Mouse (Mus musculus): Measurements from ENCODE around the gene Mrps25. TPM values are rescaled to one million over a fixed set of nuclear protein-coding genes. Genes with fewer than 3 reads are reported as not detected.

Gene Mrps25
- polyA plus RNA-seq, 1 experiment: 5.9 TPM

DNA sequence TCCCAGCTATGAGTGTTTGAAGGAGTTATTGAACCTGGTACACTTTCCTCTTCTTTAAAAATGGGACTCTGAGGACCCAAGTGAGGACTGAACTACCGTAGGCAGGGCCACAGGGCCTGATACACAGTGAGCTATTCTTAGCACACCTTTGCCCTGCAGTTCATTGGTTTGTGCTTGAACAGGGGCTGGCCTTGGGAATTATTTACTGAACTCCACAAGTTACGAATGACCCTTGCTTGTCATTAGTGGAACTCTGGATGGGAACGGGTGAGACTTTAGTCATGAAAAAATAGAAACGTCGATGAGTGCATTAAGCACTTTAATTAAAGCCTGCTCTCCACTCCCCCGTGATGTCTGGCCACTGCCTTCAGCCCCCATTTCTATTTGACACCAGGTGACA lies 37.8 kb upstream of the Mrps25 start:
- Histone ChIP-seq H3K27ac (ENCODE audit: insufficient read depth, low read length) (no peak overlapping the region), H3K27me3 (ENCODE audit: control insufficient read depth, insufficient read depth, low read length) (no peaks in the 10 kb centered on the region), H3K4me3 (ENCODE audit: extremely low read depth, insufficient read depth, insufficient read length) (no peak overlapping the region), H3K4me1 (ENCODE audit: control insufficient read depth, insufficient read depth, insufficient read length) (no peaks in the 10 kb centered on the region), H3K36me3 (ENCODE audit: control insufficient read depth, insufficient read depth, low read length) (no peaks in the 10 kb centered on the region)
- 84% methylated on average over 6 of the region's 6 CpGs for WGBS
- DNase-seq (ENCODE audit: low read depth in 1 of 2, low spot score in 2 of 2): no peak
- TF ChIP-seq POLR2A (IDR thresholded peaks at IDR 0.05; ENCODE audit: low read depth, low read length) (no peak), CTCF (IDR thresholded peaks at IDR 0.05; ENCODE audit: extremely low read depth, insufficient read depth, insufficient read length, insufficient replicate concordance) (no peak)

DNA sequence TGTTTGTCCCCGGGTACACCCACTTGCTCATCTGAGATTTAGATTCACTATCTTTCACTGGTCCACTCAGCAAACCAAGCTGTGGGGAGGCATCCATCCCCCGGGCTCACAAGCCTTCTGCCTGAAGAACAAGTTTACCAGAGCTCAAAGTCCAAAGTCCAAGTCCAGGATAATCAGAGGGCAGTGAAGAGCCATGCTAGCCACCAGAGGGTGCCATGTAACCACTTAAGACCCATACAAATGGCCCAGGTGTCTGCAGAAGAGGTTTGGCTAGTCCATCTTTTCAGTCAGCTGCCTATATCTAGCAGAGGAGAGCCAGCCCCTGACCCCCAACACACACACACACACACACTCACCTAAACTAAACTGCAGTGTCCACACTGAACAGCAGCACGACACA lies 35.6 kb upstream of the Mrps25 start:
- TF ChIP-seq POLR2A (IDR thresholded peaks at IDR 0.05; ENCODE audit: low read depth, low read length): no peak
- peak; percentile 19; the same call in 1 of the 2 replicates for TF ChIP-seq CTCF (IDR thresholded peaks at IDR 0.05; ENCODE audit: extremely low read depth, insufficient read depth, insufficient read length, insufficient replicate concordance)
- WGBS: 47% methylated on average over 3 of the region's 3 CpGs
- Histone ChIP-seq H3K27me3 (ENCODE audit: control insufficient read depth, insufficient read depth, low read length) (no peaks in the 10 kb centered on the region), H3K4me3 (ENCODE audit: extremely low read depth, insufficient read depth, insufficient read length) (no peak overlapping the region), H3K36me3 (ENCODE audit: control insufficient read depth, insufficient read depth, low read length) (no peaks in the 10 kb centered on the region), H3K4me1 (ENCODE audit: control insufficient read depth, insufficient read depth, insufficient read length) (no peaks in the 10 kb centered on the region), H3K27ac (ENCODE audit: insufficient read depth, low read length) (no peak overlapping the region)
- peak; percentile 13 to 17 for DNase-seq (ENCODE audit: low read depth in 1 of 2, low spot score in 2 of 2)

DNA sequence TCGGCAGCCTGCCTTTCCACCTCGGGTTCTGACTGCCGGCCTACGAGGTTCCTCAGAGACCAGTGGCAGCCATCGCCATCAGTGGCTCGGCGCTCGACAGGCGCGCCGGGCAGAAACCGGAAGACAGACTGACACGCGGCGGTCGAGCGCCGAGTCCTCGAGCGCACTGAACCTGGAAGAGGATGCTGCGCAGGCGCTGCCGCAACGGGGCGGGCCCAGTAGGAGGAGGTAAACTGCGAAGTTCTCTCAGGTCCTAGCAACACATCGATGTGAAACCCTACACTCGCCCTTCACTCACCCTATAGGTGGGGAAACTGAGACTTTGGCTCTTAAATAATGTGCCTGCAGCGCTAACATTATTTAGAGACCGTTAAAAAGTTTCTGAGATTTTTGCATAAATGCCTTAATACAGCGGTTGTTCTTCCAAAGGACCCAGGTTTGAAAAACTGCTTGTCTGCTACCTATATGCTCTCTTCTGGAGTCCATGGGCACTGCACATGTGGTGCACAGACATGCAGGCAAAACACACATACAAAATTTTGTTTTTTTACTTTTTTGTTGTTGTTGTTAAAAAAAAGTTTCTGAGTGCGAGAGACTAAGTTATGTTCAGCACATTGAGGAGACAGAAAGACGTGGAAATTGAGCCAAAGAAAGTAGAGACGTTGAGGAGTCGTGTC lies 31.1 kb upstream of the Mrps25 start, which contains the start of gene Rbsn:
Rbsn (minus strand) TSS at position 153 of the 677 bp plus-strand sequence.
- peaks cover 6% of the 10 kb centered on the region; the same call in 1 of the 2 replicates for H3K4me1 ChIP-seq (ENCODE audit: control insufficient read depth, insufficient read depth, insufficient read length)
- peaks cover 3% of the 10 kb centered on the region; the same call in 1 of the 2 replicates for H3K36me3 ChIP-seq (ENCODE audit: control insufficient read depth, insufficient read depth, low read length)
- peak; percentile 36 for TF ChIP-seq POLR2A (IDR thresholded peaks at IDR 0.05; ENCODE audit: low read depth, low read length)
- TF ChIP-seq CTCF (IDR thresholded peaks at IDR 0.05; ENCODE audit: extremely low read depth, insufficient read depth, insufficient read length, insufficient replicate concordance): no peak
- H3K27ac ChIP-seq (ENCODE audit: insufficient read depth, low read length): peak within 1 kb of the TSS; percentile 69
- no peaks in the 10 kb centered on the region for H3K27me3 ChIP-seq (ENCODE audit: control insufficient read depth, insufficient read depth, low read length)
- H3K4me3 ChIP-seq (ENCODE audit: extremely low read depth, insufficient read depth, insufficient read length): peak within 1 kb of the TSS; percentile 100
- DNase-seq (ENCODE audit: low read depth in 1 of 2, low spot score in 2 of 2): peak; percentile 84 to 93
- 11% methylated on average over 35 of the region's 35 CpGs for WGBS

DNA sequence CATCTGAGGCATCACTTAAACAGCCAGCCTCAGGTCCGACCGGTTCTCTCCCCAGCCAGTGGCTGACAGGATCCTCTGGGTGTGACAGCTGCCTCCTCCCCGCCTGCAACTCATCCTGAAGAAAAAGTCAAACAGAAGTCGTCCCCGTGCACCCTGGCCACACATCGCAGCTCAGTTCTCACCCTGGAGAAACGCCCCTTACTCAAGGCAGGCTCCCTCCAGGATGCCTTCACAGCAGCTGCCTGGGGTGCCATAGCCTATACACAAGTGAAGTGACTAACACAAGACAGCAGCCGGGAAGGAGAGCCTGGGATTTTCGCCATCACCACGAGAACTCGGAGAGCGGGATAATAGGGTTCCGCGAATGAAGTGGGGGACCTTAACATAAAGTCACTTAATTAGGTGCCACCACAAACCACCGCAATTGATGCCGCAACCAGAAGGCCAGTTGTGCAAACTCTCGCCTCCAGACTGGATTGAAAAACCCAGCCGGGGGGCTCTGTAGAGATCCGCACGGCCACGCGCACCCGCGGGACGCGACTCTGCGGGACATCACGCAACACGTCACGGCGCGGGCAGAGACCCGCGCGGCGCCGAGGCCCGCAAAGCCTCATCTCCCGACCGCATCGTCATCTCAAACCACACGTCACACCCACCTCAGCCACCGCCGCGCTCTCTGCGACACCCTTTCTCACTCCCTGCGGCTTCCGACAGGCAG lies 30.4 kb upstream of the Mrps25 start:
- peak overlapping the region; percentile 69 for H3K27ac ChIP-seq (ENCODE audit: insufficient read depth, low read length)
- H3K4me1 ChIP-seq (ENCODE audit: control insufficient read depth, insufficient read depth, insufficient read length): peaks cover 6% of the 10 kb centered on the region; the same call in 1 of the 2 replicates
- DNase-seq (ENCODE audit: low read depth in 1 of 2, low spot score in 2 of 2): peak in 1 of 2 experiments; percentile 7
- TF ChIP-seq POLR2A (IDR thresholded peaks at IDR 0.05; ENCODE audit: low read depth, low read length): no peak
- TF ChIP-seq CTCF (IDR thresholded peaks at IDR 0.05; ENCODE audit: extremely low read depth, insufficient read depth, insufficient read length, insufficient replicate concordance): no peak
- peaks cover 5% of the 10 kb centered on the region; the same call in 1 of the 2 replicates for H3K36me3 ChIP-seq (ENCODE audit: control insufficient read depth, insufficient read depth, low read length)
- under 1% methylated on average over 48 of the region's 48 CpGs for WGBS
- H3K27me3 ChIP-seq (ENCODE audit: control insufficient read depth, insufficient read depth, low read length): no peaks in the 10 kb centered on the region
- H3K4me3 ChIP-seq (ENCODE audit: extremely low read depth, insufficient read depth, insufficient read length): peak overlapping the region; percentile 100

DNA sequence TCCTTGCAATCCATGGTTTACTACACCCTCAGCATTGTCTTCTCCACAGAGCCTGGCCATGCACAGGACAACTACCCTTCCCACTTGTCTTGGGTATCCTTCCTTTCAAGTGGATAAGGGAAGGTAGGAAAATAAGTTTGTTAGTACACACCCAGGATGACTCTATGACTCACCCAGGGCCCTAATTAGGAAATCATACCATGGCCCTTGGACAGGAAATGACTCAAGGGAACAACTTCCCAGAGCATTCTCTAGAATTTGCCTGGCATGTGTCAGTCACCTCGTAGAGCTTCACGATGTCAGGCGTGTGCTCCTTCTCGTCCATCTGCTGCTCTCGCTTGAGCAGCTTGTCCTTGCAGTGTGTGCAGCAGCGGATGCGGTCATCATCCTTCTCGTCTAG lies 15.6 kb upstream of the Mrps25 start:
- TF ChIP-seq CTCF (IDR thresholded peaks at IDR 0.05; ENCODE audit: extremely low read depth, insufficient read depth, insufficient read length, insufficient replicate concordance) (no peak), POLR2A (IDR thresholded peaks at IDR 0.05; ENCODE audit: low read depth, low read length) (no peak)
- 93% methylated on average over 8 of the region's 8 CpGs for WGBS
- no peak overlapping the region for H3K4me3 ChIP-seq (ENCODE audit: extremely low read depth, insufficient read depth, insufficient read length)
- H3K27me3 ChIP-seq (ENCODE audit: control insufficient read depth, insufficient read depth, low read length): no peaks in the 10 kb centered on the region
- no peak for DNase-seq (ENCODE audit: low read depth in 1 of 2, low spot score in 2 of 2)
- no peak overlapping the region for H3K27ac ChIP-seq (ENCODE audit: insufficient read depth, low read length)
- no peaks in the 10 kb centered on the region for H3K4me1 ChIP-seq (ENCODE audit: control insufficient read depth, insufficient read depth, insufficient read length)
- H3K36me3 ChIP-seq (ENCODE audit: control insufficient read depth, insufficient read depth, low read length): peaks cover 39% of the 10 kb centered on the region

DNA sequence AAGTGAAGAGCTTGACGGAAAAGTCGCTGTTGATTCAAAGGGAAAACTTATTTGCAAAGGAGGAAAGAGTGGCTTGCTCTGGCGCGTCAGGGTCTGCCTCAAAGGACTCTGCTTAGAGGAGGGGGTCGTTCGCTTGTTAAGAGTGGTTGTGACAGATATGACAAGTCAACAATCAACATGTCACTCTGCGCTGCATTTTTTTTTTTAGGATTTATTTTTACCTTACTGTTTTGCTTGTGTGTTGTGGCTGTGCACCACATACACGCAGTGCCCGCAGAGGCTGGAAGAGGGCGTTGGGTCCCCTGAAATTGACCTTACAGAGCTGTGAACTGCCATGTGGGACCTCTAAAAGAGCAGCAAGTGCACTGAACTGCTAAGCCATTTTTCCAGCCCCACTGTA lies 345 bp upstream of the Mrps25 start:
- H3K27me3 ChIP-seq (ENCODE audit: control insufficient read depth, insufficient read depth, low read length): no peaks in the 10 kb centered on the region
- peaks cover 7% of the 10 kb centered on the region for H3K36me3 ChIP-seq (ENCODE audit: control insufficient read depth, insufficient read depth, low read length)
- TF ChIP-seq CTCF (IDR thresholded peaks at IDR 0.05; ENCODE audit: extremely low read depth, insufficient read depth, insufficient read length, insufficient replicate concordance) (no peak), POLR2A (IDR thresholded peaks at IDR 0.05; ENCODE audit: low read depth, low read length) (no peak)
- H3K4me1 ChIP-seq (ENCODE audit: control insufficient read depth, insufficient read depth, insufficient read length): peaks cover 7% of the 10 kb centered on the region; the same call in 1 of the 2 replicates
- no peak for DNase-seq (ENCODE audit: low read depth in 1 of 2, low spot score in 2 of 2)
- WGBS: 5% methylated on average over 10 of the region's 10 CpGs
- H3K4me3 ChIP-seq (ENCODE audit: extremely low read depth, insufficient read depth, insufficient read length): peak overlapping the region; percentile 97
- H3K27ac ChIP-seq (ENCODE audit: insufficient read depth, low read length): no peak overlapping the region

Measured in spleen, adult 2 months (tissue).